Mouse (Mus musculus): ENCODE measurements around the gene Lurap1l. TPM values are rescaled to one million over a fixed set of nuclear protein-coding genes. Genes with fewer than 3 reads are reported as not detected.

Lurap1l gene
- polyA plus RNA-seq, 1 experiment from 2014 or later = 1.8 TPM

DNA sequence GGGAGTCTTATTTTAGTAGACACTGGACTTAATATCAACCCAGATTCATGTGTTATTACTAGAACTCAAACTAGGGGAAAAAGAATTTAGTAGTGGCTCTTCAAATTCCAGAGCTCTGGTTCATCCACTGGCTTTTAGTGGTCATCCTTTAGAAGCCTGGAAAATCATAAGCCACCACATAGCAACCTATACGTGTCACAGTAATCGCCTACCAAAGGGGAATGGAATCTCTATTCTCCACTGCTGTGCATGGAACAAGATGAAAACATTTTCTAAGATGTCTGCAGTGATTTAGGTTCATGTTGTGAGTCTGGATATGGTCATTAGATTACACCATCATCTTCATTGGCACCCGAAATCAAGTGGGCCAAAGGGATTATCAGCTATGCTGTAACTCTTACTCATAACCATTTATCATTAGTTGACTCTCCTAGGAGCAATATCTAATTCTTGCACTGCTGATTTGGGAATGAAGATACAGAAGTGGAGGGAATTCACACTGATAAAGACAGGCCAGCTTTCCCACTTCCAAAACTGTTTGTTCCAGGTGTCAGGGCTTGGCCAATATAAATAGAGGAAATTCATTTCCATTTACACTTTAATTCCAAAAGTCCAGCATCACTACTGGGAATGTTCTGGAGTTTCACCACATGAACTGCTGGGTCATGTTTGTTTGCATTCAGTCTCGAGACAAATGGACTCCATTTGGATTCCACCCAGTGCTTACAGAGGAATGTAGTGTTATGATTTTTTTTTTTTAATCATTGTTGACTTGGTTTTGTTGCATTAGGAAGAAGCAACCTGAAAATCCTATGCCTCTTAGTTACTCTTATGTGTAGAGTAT, 11.4 kb downstream of the Lurap1l start:
- Histone ChIP-seq H3K4me3 (ENCODE audit: low read depth, low read length) (no peak overlapping the region), H3K36me3 (ENCODE audit: control insufficient read depth, insufficient read depth, low read length) (no peaks in the 10 kb centered on the region), H3K4me1 (ENCODE audit: control insufficient read depth, insufficient read depth, low read length) (no peaks in the 10 kb centered on the region), H3K9ac (ENCODE audit: low read length) (no peak overlapping the region), H3K27ac (replicated peaks; ENCODE audit: low read depth, low read length) (no peak overlapping the region), H3K27me3 (ENCODE audit: control insufficient read depth, insufficient read depth, low read length) (no peaks in the 10 kb centered on the region), H3K4me2 (ENCODE audit: low read depth, severe bottlenecking) (no peak overlapping the region), H3K9me3 (ENCODE audit: control insufficient read depth, low read length) (no peaks in the 10 kb centered on the region)
- no peak for DNase-seq (ENCODE audit: low spot score)
- ATAC-seq (ENCODE audit: insufficient number of reproducible peaks, low FRiP score, low TSS enrichment, low read depth) = no peak
- 80% methylated on average over 4 of the region's 4 CpGs for WGBS

GRCm38 (mm10) chr4:80922654-80923053, 12.2 kb downstream of the Lurap1l start:
- Histone ChIP-seq H3K36me3 (ENCODE audit: control insufficient read depth, insufficient read depth, low read length) (no peaks in the 10 kb centered on the region), H3K27me3 (ENCODE audit: control insufficient read depth, insufficient read depth, low read length) (no peaks in the 10 kb centered on the region), H3K4me2 (ENCODE audit: low read depth, severe bottlenecking) (no peak overlapping the region), H3K4me1 (ENCODE audit: control insufficient read depth, insufficient read depth, low read length) (no peaks in the 10 kb centered on the region), H3K4me3 (ENCODE audit: low read depth, low read length) (no peak overlapping the region), H3K9ac (ENCODE audit: low read length) (no peak overlapping the region), H3K9me3 (ENCODE audit: control insufficient read depth, low read length) (no peaks in the 10 kb centered on the region), H3K27ac (replicated peaks; ENCODE audit: low read depth, low read length) (no peak overlapping the region)
- ATAC-seq (ENCODE audit: insufficient number of reproducible peaks, low FRiP score, low TSS enrichment, low read depth) = no peak
- DNase-seq (ENCODE audit: low spot score) = no peak
- 91% methylated on average over 2 of the region's 2 CpGs for WGBS

- ATAC-seq (ENCODE audit: insufficient number of reproducible peaks, low FRiP score, low TSS enrichment, low read depth) (no peak), DNase-seq (ENCODE audit: low spot score) (no peak)
- Histone ChIP-seq H3K27me3 (ENCODE audit: control insufficient read depth, insufficient read depth, low read length) (no peaks in the 10 kb centered on the region), H3K36me3 (ENCODE audit: control insufficient read depth, insufficient read depth, low read length) (no peaks in the 10 kb centered on the region), H3K4me3 (ENCODE audit: low read depth, low read length) (no peak overlapping the region), H3K9ac (ENCODE audit: low read length) (no peak overlapping the region), H3K4me1 (ENCODE audit: control insufficient read depth, insufficient read depth, low read length) (no peaks in the 10 kb centered on the region), H3K27ac (replicated peaks; ENCODE audit: low read depth, low read length) (no peak overlapping the region), H3K4me2 (ENCODE audit: low read depth, severe bottlenecking) (no peak overlapping the region), H3K9me3 (ENCODE audit: control insufficient read depth, low read length) (no peaks in the 10 kb centered on the region)
- 75% methylated on average over 4 of the region's 4 CpGs for WGBS
Measured at GRCm38 (mm10) chr4:80924815-80925214, 14.4 kb downstream of the Lurap1l start.

DNA sequence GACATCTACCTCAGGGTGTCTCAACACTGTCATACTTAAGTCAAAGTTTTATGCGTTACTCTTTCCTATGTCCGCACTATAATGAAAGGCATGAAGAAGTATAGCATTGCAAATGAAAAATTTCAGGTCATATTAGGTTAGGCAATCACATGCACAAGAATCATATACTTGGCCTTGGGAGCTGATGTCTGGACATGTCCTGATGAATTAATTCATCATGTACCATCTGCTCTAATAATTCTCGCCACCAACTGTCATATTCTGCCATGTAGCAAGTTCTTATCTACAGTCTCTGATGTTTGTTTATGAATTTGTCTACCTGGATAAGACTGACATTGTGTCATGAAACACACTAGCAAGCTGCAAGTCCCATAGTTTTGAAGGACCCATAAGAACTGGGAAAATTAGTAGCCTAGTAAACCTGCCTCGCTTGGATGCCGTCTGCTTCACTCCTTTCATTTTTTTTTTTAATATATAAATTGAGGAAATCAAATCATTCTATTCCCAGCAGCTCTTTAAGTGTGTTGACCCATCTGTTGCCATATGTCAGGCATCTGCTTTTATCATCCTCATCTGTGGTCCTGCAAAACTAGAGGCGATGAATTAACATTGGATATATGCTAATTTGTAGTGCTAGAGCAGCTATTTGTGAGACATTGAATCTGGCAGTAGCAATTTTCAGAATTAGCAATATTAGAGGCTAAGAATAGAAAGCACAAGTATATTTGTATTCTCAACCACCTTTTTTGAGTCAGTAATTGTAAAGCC, 15.5 kb downstream of the Lurap1l start:
- Histone ChIP-seq H3K4me2 (ENCODE audit: low read depth, severe bottlenecking) (no peak overlapping the region), H3K9me3 (ENCODE audit: control insufficient read depth, low read length) (no peaks in the 10 kb centered on the region), H3K4me1 (ENCODE audit: control insufficient read depth, insufficient read depth, low read length) (no peaks in the 10 kb centered on the region), H3K36me3 (ENCODE audit: control insufficient read depth, insufficient read depth, low read length) (no peaks in the 10 kb centered on the region), H3K27me3 (ENCODE audit: control insufficient read depth, insufficient read depth, low read length) (no peaks in the 10 kb centered on the region), H3K27ac (replicated peaks; ENCODE audit: low read depth, low read length) (no peak overlapping the region), H3K4me3 (ENCODE audit: low read depth, low read length) (no peak overlapping the region), H3K9ac (ENCODE audit: low read length) (no peak overlapping the region)
- ATAC-seq (ENCODE audit: insufficient number of reproducible peaks, low FRiP score, low TSS enrichment, low read depth) (no peak), DNase-seq (ENCODE audit: low spot score) (no peak)
- 91% methylated on average over 6 of the region's 6 CpGs for WGBS

DNA sequence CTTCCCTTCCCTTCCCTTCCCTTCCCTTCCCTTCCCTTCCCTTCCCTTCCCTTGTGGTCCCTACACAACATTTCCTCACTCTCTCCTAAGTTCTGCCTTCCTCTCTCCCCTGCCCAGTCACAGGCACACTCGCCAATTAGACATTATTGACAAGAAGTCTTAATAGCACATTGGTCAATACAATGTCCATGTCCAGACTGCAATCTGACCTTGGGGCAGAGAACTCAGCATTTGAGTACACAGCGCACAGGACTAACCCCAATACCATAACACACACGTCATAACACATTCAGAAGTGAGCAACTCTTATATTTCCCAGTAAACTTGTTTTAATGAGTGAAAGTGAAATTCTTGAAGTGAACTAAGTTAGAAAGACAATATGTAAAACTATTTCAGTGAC, 24.3 kb downstream of the Lurap1l start:
- WGBS = 89% methylated on average over 3 of the region's 3 CpGs
- no peak for ATAC-seq (ENCODE audit: insufficient number of reproducible peaks, low FRiP score, low TSS enrichment, low read depth)

GRCm38 (mm10) chr4:80939115-80939514, 28.7 kb downstream of the Lurap1l start:
- Histone ChIP-seq H3K9me3 (ENCODE audit: control insufficient read depth, low read length) (no peaks in the 10 kb centered on the region), H3K4me2 (ENCODE audit: low read depth, severe bottlenecking) (no peak overlapping the region), H3K4me3 (ENCODE audit: low read depth, low read length) (no peak overlapping the region), H3K36me3 (ENCODE audit: control insufficient read depth, insufficient read depth, low read length) (no peaks in the 10 kb centered on the region), H3K9ac (ENCODE audit: low read length) (no peak overlapping the region), H3K27ac (replicated peaks; ENCODE audit: low read depth, low read length) (no peak overlapping the region), H3K27me3 (ENCODE audit: control insufficient read depth, insufficient read depth, low read length) (no peaks in the 10 kb centered on the region), H3K4me1 (ENCODE audit: control insufficient read depth, insufficient read depth, low read length) (no peaks in the 10 kb centered on the region)
- ATAC-seq (ENCODE audit: insufficient number of reproducible peaks, low FRiP score, low TSS enrichment, low read depth) = no peak
- 73% methylated on average over 2 of the region's 2 CpGs for WGBS
- no peak for DNase-seq (ENCODE audit: low spot score)

More for the DNA sequence above, 24.3 kb downstream of the Lurap1l start:
- Histone ChIP-seq H3K9ac (ENCODE audit: low read length) (no peak overlapping the region), H3K4me1 (ENCODE audit: control insufficient read depth, insufficient read depth, low read length) (no peaks in the 10 kb centered on the region), H3K4me2 (ENCODE audit: low read depth, severe bottlenecking) (no peak overlapping the region), H3K9me3 (ENCODE audit: control insufficient read depth, low read length) (no peaks in the 10 kb centered on the region), H3K27me3 (ENCODE audit: control insufficient read depth, insufficient read depth, low read length) (no peaks in the 10 kb centered on the region), H3K36me3 (ENCODE audit: control insufficient read depth, insufficient read depth, low read length) (no peaks in the 10 kb centered on the region), H3K27ac (replicated peaks; ENCODE audit: low read depth, low read length) (no peak overlapping the region), H3K4me3 (ENCODE audit: low read depth, low read length) (no peak overlapping the region)
- no peak for DNase-seq (ENCODE audit: low spot score)

DNA sequence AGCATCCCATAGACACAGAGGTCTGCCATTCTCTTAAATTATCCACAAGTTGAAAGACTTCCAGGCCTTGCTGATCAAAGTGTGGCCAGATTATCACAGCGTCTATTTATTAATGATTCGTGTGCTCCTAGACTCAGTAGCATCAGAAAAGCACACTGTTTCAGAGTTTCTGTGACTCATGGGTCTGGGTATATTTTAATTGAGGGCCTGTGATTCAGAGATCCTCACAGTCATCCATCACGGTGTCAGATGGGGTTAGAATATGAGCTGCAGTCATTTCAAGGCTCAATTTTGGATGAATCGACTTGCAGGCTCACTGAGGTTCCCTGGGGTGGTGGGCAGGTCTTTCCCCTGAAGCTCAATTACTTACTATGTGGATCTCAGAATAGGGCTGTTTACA, 30.5 kb downstream of the Lurap1l start:
- no peak overlapping the region for H3K4me2 ChIP-seq (ENCODE audit: low read depth, severe bottlenecking)
- 87% methylated on average over 4 of the region's 4 CpGs for WGBS
- H3K9me3 ChIP-seq (ENCODE audit: control insufficient read depth, low read length) = no peaks in the 10 kb centered on the region
- no peaks in the 10 kb centered on the region for H3K4me1 ChIP-seq (ENCODE audit: control insufficient read depth, insufficient read depth, low read length)
- no peak overlapping the region for H3K9ac ChIP-seq (ENCODE audit: low read length)
- H3K36me3 ChIP-seq (ENCODE audit: control insufficient read depth, insufficient read depth, low read length) = no peaks in the 10 kb centered on the region
- ATAC-seq (ENCODE audit: insufficient number of reproducible peaks, low FRiP score, low TSS enrichment, low read depth) (no peak), DNase-seq (ENCODE audit: low spot score) (no peak)
- H3K4me3 ChIP-seq (ENCODE audit: low read depth, low read length) = no peak overlapping the region
- no peaks in the 10 kb centered on the region for H3K27me3 ChIP-seq (ENCODE audit: control insufficient read depth, insufficient read depth, low read length)
- no peak overlapping the region for H3K27ac ChIP-seq (replicated peaks; ENCODE audit: low read depth, low read length)

DNA sequence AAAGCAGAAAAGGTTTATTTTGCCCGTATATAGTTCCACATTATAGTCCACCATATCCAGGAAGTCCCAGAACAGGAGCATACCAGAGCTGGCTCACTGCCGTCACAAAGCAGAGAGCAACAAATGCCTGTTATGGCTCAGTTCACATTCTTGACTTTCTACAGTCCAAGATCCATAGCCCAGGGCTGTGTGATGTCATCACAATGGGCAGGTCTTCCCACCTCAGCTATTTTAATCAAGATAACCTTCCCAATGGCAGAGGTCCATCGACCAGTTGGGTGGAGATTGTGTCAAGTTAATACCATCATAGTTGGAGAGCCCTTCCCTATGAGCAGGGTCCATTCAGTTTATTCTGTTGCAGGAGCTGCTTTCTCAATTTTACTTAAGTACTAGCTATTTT, 31.5 kb downstream of the Lurap1l start:
- no peak for ATAC-seq (ENCODE audit: insufficient number of reproducible peaks, low FRiP score, low TSS enrichment, low read depth)
- Histone ChIP-seq H3K27ac (replicated peaks; ENCODE audit: low read depth, low read length) (no peak overlapping the region), H3K4me2 (ENCODE audit: low read depth, severe bottlenecking) (no peak overlapping the region), H3K4me1 (ENCODE audit: control insufficient read depth, insufficient read depth, low read length) (no peaks in the 10 kb centered on the region), H3K9me3 (ENCODE audit: control insufficient read depth, low read length) (no peaks in the 10 kb centered on the region), H3K9ac (ENCODE audit: low read length) (no peak overlapping the region), H3K27me3 (ENCODE audit: control insufficient read depth, insufficient read depth, low read length) (no peaks in the 10 kb centered on the region), H3K4me3 (ENCODE audit: low read depth, low read length) (no peak overlapping the region), H3K36me3 (ENCODE audit: control insufficient read depth, insufficient read depth, low read length) (no peaks in the 10 kb centered on the region)
- WGBS = 83% methylated on average over 3 of the region's 3 CpGs
- no peak for DNase-seq (ENCODE audit: low spot score)
